Mouse (Mus musculus) induced T-regulatory cell, adult 2 months (primary cell): ENCODE data around the gene Sema5a.

Source experiments
- DNase-seq: peaks from one replicate; pipeline ENCODE4 v3.0.0-alpha.2; 2012; ENCODE audit warnings: low read depth

The Sema5a gene

GRCm38 (mm10) chr15:32437654-32438053, 193.0 kb downstream of the Sema5a start:
- no peak for DNase-seq

DNA sequence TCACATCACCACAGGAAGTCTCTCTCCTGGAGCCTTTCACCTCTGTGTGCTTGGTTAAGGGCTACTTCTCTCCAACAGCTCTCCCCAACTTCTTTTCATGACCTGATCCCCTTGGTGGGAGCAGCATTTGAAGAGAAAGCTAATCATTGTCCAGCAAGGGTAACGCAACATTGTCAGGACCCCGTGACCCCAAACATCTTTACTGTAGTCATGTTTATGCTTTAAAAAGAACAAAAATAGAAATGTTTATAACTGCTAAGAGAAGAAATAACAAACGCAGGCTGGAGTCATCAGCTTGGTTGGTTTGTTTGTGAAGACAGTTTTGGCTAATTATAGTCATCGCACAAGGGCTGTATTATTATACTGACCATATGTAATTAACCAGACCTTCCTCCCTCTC, 198.1 kb downstream of the Sema5a start:
- no peak for DNase-seq

- DNase-seq, result no peak
Measured at GRCm38 (mm10) chr15:32447558-32448349, 203.1 kb downstream of the Sema5a start.

GRCm38 (mm10) chr15:32459046-32459445, 214.4 kb downstream of the Sema5a start:
- DNase-seq, result no peak

DNA sequence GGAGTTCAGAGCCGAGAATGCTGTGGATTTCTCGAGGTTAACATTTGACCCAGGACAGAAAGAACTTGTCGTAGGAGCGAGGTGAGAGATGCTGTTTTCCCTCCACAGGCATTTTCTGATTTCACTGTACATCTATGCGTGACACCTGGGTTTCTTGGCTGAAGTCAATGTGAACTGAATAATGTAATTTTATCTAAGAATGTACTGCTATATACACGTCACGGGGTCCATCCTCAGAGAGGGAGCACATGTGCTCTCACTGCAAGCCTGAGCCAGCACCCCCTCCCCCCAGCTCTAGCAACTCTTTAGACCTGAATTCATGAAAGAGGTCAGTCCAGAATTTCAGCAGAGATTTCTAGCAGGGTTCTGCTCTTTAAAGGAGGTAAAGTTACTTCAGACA, 215.6 kb downstream of the Sema5a start:
- no peak for DNase-seq

GRCm38 (mm10) chr15:32471480-32472050, 227.0 kb downstream of the Sema5a start:
- DNase-seq, result no peak

DNA sequence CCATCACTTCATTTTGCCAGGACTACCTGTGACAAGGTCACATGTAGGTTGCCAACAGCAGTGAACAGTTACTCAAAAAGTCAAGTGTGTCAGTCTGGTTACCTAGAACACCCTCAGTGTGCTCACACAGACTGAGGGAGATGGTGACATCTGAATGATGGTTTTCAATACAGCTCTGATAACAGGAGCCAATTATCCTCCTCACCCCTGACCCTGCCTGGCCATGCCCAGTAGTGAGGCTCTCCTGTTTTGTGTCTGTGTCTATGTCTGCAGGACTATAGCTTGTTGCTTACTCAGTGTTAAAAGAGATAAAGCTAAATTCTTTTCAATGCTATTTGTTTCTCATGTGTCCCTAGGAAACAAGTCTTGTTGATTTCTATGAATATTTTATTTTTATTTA, 236.1 kb downstream of the Sema5a start:
- no peak for DNase-seq

DNA sequence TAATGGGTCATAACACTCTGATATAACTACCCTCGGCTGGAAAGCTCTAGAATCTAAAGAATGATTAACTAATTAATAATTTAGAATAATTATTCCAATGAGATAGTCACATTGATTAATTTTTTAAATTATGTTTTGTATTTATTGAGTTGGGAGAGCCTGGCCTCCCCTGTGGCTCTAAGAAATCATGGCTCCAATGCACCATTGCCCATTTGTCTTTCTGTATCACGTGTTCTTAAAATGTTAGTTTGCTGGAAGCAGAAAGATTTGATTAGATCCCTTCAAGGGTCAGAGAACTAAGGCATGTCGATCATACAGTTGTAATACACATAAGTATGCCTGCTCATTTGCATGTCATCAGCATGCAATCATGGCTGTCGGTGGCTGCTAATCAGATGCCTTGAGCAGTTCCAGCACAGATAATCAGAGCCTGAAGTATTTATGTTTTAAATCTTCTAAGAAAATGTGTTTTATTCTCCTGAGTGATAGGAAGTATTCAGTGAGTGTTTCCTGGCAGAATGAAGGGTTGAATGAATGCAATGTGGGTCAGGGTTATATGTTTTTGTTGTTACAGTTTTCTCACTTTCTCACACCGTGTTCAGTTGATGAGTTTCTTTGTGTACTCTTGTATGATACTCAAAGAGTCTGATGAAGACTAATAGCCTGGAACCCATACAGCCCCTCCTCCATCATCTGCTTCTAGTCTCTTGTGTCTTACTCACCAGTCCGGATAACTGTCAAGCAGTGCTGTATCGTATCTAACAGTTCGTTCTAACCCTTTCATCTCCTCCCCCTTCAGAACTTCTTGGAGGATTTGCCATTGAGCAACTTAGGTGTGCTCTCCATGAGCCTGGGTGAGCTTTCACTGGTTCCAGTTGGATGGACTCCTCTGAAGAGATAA, 240.7 kb downstream of the Sema5a start:
- DNase-seq, result no peak

- DNase-seq, result no peak
Measured at GRCm38 (mm10) chr15:32487968-32488367, 243.4 kb downstream of the Sema5a start.

DNA sequence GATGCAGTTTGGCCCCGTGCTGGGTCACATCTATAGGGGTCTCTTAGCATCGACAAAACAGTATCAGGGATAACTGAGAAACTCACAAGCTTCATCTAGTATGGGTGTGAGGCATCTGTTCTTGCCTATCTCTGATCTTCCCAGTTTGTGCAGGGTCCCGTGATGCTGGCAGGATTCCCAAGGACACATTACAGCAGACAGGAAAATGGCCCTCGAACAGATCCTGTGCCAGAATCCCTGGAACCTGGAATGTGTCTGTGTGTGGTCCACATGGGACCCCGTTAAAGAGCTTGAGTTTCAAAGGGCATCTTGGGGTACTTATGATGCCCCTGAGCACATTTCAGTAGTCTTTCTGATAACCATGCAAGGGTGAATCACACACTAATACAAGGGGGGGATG, 249.6 kb downstream of the Sema5a start:
- no peak for DNase-seq

GRCm38 (mm10) chr15:32494899-32495298, 250.3 kb downstream of the Sema5a start:
- no peak for DNase-seq

DNA sequence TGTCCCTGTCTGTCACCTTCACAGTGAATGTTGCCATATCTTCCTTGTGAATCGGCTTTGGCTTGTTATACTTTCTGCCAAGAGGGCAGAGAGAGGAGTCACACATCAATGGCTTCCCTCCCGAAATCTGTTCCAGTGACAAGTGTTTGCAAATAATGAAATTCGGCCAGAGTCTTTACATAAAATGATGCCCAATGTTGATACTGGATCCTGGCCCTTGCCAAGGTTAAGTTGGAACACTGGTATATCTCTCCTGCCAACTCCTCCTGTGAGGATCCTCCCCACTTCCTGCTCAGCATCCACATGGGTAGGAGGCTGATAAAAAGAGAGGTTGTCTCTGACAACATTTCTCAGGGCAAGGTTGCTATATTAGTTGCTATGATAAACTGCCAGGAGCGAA, 252.3 kb downstream of the Sema5a start:
- no peak for DNase-seq

DNA sequence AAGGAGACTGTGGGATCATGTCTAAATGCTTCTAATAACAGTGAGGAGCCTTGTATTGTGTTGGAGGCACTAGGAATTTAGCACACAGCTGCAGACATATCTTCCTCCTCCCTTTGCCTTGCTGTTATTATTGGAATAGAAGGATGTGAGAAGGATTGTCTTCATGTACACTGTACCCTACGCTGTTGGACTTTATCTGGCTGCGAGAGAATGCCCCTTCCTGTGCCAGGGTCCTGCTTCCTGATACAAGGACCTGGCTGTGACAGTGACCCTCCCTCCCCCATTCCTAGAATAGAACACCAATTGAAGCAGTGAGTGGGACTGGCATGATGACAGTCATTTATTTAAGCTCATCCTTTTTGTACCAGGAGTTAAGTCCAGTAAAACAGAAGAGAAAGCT, 261.3 kb downstream of the Sema5a start:
- DNase-seq, result no peak

GRCm38 (mm10) chr15:32508282-32508681, 263.7 kb downstream of the Sema5a start:
- no peak for DNase-seq

DNA sequence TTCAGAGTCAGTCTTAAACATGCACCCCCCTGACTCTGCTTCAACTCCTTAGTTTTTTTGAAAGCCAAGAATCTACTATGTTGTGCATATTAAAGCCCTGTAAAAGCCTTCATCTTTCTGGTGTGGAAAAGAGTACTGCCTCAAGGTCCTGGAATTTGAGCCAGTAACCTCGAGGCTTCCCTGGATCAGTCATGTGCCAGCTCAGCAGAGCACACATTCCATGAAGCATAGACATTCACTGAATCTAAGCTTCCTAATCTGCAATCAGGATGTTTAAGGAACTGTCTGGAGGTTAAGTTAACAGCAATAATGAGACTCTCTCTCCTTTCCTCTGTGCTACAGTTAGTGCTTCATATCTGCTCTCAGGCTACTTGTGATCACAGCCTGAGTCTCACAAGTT, 270.3 kb downstream of the Sema5a start:
- DNase-seq, result no peak

DNA sequence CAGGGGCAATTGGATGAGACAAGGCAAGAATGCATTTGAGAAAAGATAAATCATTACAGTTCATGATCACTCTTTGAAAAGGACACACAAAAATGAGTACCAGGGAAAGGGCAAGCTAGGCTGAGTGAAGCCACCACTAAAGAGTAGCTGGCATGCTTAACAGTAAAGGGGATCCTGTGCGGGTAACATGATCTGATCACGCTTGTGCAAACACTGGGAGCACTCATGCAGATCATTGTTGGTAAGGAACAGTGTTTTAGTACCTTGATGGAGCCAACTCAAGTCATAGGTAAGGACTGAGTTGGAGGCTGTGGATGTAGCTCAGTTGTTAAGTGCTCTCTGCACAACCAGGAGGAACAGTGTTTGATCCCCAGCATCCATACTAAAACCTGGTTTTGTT, 273.3 kb downstream of the Sema5a start:
- no peak for DNase-seq

DNA sequence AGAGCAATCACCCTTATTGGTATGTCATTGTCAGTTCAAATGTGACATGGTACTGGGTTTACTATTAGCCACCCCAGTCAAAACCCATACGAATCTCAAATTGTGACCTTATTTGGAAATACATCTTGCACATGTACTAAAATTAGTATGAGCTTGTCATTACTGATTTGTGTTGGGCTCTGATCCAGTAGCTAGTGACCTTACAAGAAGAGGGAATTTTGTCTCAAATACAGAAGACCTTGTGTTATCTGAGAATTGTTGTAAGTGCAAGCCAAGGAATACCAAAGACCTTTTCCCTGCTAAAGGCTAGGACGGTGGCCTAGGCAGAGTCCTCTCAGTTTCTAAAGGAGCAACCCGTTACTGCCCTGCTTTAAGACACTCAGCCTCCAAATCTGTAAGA, 287.9 kb downstream of the Sema5a start:
- DNase-seq, result no peak

DNA sequence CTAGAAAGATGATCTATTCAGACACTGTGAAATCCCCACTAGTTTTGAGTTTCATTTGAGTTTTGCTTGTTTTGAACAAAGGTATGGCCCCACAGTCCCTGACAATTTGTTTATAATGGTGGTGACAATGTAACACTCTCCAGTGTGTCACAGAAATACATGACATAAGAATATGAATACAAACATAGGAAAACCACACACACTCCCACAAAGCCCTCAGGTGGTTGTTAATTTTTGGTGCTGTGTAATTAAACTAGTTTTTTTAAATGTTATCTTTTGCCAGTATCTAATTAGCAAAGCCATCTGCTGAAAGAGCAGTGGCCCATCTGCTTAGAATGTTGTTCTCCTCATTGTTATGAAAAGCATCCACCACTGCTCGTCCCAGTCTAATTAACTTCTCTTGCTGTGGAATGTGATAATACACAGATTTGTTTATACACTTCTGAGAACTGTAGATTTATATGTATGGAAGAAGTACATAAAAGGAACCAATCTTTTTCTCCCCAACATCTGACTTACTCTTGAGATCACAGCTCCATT, 289.0 kb downstream of the Sema5a start:
- DNase-seq, result no peak

- no peak for DNase-seq
Measured at GRCm38 (mm10) chr15:32536755-32537503, 292.3 kb downstream of the Sema5a start.

GRCm38 (mm10) chr15:32537504-32537792, 292.8 kb downstream of the Sema5a start:
- DNase-seq, result no peak

GRCm38 (mm10) chr15:32538092-32538491, 293.5 kb downstream of the Sema5a start:
- no peak for DNase-seq

DNA sequence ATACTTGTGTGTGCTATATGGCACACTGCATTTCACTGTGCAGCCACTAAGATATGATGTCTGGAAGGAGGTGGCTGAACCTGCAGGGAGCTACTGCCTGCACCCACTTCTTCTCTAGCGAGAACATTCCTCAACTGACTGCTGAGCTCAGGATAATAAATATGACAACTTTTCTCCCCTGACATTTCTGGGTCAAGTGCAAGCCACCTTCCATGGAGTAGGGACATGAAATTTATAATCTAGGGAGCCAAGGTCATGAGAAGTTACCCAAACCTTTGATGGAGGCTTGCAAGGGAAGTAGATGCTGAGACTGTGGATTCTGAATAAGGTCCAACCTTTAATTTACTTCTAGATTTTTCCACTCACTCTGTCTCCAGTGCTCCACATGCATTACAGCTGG, 298.1 kb downstream of the Sema5a start:
- no peak for DNase-seq
